Mouse (Mus musculus) CD4-positive helper T cell, adult 2 months (primary cell): Measurements from ENCODE around the gene Coq6.
"Not testable (repeated sequence)": the region's sequence is repeated elsewhere in the genome, so short reads cannot be mapped to it uniquely, and the experiment has no call there.

Source experiments
- DNase-seq: peaks from one replicate; pipeline ENCODE4 v3.0.0-alpha.2; 2012; ENCODE audit warnings: low read depth, missing footprints, low spot score

Gene Coq6

DNA sequence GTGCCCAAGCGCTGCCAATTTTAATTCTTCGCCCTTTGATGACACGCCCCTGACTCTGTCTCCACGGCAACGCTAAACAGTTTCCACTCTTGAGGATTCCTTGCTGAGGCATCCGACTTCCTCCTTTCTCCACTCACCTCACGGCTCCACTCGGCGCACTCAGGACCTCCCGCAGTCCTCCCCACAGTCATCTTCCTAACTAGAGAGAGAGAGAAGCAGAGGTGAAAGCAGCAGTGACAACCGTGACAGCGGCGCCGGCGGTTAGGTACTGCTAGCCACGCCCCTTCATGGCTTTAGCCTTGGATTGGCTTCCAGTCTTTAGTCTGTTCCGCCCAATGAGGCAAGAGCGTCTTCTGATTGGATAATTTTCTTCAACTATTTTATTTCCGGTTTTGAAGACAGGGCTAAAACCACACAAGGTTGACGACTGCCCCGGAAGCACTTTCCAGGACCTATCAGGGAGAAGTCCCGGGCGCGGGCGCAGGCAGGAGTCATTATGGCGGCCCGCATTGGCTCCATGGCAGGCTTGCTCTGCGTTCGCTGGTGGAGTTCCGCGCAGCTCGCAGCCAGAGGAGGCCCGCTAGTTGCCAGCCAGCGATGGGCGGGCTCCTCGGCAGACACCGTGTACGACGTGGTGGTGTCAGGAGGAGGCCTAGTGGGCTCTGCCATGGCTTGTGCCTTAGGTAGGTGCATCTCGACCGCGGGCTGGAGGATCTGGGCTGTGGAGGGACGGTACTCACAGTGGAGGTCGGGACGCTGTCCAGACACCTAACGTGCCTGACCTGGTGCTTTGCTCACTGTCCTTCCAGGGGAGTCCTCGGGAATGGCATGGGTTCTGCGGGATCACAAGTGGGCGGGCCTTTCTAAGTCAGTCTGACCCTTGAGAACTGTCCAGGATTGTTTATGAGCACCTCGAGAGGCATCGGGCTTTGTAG, at the start of gene Coq6, which contains the start of gene Fam161b:
Gene Coq6, plus strand, starts transcription at position 103 of the 935 bp plus-strand sequence.
Gene Fam161b, minus strand, starts transcription at position 279 of the 935 bp plus-strand sequence.
- DNase-seq: peak; percentile 99

DNA sequence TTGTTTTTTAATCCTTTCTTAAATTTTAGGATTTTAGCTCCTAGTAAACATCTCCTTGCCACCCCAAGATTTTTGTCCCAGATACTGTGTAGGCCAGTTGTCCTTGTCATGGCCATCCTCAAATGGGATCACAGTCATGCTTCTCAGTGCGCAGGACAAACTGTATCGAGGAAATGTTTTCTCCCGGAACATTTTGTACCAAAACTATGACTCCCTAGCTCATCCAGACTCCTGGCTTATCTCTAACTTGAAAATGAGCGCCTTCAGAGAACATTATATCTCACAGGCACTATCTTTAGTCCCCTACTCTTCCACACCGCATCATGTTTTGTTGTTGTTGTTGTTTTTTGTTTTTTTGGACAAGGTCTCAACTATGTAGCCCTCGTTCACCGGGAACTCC, 45.5 kb upstream of the Coq6 start:
- no peak for DNase-seq

DNA sequence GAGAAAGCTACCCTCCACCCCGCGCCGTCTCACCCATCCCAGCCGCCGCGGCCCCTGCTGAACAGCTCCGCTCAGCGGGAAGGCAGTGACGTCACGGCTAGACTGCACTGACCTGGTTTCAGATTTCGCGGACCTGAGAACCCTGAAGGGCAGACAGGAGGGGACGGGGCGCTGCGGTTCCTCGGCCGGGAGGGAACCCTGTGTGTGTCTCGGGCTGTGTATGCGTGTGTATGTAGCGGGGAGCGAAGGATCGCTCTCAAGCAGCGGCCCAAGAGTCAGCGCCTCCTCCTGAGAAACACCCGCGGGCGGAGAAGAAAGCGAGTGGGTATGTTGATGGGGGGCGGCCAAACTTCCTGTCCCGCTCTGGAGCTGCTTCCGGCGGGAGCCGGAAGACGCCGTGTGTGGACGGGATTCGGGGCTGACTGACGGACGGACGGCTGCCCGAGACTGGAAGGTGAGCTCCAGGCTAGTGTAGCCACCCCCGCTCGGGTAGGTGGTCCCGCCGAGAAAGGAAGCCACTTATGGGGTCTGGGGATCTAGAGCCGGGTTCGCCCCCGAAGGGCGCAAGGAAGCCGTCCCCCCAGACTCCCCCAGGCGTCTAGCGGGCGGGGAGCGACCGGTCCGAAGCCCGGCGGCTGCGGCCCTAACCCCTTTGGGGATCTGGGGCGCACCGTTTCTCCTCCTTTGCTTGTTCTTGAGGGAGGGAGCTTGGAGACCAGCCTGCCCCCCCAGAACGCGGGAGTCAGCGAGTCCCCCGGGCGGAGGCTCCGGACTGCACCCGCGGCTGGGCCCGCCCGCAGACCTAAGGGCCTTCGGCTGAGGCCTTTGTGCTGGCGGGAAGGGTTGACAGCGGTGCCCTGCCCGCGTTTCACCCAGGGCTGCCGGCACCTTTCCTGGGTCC, 44.5 kb upstream of the Coq6 start, which contains the start of gene Zfp410:
Gene Zfp410, plus strand, starts transcription at position 132 of the 901 bp plus-strand sequence.
- DNase-seq: peak; percentile 80

DNA sequence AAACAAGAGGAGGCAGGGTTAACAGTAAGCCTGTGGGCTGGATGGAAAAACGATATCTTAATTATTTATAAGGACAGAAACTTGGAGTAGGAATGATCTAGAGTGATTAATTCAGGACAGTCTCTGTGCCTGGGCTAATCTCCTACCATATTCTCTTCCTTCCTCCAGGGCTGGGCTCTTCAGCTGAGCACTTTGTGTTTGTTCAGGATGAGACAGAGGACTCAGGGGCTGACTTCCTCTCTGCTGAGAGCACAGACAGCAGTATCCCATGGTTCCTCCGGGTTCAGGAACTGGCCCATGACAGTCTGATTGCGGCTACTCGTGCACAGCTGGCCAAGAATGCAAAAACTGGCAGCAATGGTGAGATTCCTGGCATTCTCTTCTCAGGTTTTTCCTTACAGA, 34.3 kb upstream of the Coq6 start:
- DNase-seq: no peak

DNA sequence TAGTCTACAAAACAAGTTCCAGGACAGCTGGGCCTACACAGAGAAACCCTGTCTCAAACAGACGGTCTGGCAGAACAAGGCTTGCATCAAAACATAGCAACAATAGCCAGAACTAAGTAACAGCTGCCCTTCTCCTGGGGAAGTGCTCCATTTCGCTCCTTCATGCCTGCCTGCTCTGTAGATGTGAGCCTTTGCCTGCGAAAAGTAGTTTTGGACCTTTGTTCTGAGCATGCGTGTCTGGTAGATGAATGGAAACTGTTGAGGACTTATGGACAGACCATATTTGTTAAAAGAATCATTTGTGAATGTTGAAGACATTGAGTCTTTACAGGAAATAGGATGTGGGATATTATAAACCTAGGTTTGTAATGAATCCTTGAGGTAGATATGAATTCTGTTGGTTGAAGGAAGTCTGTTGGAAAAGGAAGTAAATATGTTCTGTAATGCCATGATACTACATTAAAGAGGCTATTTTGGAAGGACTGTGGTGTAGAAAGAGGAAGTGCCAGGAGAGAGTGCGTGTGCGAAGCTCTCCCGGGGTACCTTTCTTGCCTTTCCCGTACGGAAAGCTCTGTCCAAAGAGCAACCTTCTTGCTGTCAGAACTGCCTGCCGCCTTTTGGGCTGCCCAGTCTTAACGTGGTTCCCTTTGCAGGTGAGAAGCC, 24.4 kb upstream of the Coq6 start:
- DNase-seq: no peak

DNA sequence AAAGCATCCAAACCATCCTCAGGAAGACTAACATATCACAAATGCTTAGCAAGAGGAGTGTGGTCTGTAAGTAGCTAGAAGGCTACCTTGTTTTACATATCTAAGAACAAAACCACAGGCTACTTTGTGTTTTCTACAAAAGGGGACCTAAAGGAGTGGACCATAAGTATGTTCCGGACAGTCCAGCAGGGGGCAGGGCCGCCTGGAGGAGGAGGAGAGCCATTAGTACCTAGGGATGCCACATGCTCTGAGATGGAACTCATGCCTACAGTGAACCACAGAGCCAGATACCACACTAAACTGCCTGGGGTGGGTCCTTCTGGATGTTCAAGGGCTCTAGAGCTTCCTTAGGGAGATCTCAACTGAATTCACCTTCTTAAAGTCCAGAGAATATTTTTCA, 14.3 kb upstream of the Coq6 start:
- DNase-seq: no peak

DNA sequence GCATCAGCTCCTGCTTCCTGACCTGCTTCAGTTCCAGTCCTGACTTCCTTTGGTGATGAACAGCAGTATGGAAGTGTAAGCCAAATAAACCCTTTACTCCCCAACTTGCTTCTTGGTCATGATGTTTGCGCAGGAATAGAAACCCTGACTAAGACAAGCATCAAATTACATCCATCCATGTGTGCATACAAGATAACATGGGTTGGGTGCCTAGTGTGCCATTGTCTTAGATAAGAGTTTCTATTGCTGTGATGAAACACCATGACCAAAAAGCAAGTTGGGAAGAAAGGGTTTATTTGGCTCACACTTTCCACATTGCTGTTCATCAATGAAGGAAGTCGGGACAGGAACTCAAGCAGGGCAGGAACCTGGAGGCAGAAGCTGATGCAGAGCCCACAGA, 2.8 kb upstream of the Coq6 start:
- not testable (repeated sequence) for DNase-seq

DNA sequence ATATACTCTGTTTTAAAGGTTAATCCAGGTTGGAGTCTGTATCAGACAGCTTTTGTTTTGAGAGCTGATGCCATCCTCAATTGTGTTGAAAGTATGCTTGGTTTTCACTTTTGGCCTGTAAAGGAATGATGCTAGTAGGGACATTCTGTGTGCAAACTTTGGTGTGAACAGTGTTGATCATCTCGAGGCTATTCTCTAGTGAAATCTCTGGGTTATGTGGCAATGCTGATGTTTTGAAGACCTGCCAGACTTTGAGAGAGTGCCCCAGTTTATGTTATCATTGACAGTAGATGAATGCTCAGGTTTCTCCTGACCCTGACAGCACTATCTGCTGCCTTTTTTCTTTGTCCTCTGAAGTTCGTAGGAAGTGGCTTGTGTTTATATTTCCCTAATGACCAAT, 1.4 kb downstream of the Coq6 start:
- no peak for DNase-seq

DNA sequence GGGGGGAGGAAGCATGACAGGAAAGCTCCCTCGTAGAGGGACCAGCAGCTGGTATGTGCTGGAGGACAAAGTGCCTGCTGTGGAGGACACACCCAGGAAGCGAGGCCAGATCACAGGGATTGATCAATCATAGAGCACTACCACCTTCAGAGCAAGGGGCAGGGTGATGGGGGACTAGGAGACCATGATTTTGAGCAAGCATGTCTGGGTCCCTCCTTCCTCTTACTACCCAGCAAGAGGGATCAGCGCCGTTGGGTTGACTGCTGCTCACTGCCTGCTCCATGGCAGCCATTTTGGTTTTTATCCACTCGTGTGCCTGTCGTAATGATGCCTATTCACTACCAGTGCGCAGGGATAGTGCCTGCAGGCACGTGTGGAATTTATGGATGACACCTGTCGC, 2.8 kb downstream of the Coq6 start:
- DNase-seq: no peak

DNA sequence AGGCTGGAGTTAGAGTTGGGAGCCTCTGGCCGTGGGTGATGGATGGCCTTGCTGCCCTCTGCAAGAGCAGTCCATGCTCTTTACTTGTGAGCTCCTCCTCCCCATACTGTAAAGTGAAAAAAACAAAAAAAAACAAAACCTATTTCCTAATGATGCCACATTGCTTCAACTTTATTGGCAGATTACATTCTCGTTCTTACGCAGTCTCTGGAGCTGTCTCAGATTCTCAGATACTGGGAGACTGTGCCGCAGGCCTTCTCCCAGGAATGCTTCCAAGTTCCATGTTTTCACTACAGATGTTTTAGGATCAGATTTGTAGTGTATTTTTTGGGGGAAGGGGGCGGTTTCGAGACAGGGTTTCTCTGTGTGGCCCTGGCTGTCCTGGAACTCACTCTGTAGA, 3.7 kb downstream of the Coq6 start:
- no peak for DNase-seq

DNA sequence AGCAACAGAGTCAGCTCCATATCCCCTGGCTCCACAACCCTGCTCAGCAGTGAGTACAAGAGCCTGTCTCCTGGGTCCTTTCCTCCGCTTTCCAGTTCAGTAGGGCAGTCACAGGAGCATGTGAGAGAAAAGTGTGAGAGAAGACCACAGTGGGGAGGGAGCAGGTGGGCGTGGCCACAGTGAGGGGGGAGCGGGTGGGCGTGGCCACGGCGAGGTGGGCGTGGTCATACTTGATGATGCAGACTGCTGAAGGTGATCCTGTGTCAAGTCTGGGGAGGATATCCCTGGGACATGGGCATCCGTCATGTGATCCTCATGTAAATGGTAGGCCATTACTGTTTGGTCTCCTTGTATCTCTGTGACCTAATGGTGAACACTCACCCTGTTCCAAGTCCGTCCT, 5.5 kb downstream of the Coq6 start:
- peak; percentile 14 for DNase-seq

DNA sequence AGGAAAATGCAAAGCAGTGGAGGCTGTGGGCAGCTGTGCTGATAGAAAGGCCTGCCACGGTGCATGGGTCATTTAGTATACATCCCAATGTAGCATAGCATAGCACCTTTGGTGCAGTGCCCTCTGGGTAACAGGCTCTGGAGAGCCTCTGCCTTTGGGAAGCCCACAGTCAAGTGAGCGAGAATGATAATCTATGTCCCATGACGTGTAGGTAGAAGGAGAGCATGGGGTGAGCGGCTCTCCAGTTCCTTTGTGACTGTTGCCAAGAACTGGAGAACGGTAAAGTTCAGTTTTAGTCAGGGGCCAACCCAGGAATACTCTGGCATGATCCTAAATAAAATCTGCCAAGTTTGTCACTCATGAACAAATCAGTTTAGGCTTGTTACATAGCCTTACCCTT, 10.2 kb downstream of the Coq6 start:
- no peak for DNase-seq

DNA sequence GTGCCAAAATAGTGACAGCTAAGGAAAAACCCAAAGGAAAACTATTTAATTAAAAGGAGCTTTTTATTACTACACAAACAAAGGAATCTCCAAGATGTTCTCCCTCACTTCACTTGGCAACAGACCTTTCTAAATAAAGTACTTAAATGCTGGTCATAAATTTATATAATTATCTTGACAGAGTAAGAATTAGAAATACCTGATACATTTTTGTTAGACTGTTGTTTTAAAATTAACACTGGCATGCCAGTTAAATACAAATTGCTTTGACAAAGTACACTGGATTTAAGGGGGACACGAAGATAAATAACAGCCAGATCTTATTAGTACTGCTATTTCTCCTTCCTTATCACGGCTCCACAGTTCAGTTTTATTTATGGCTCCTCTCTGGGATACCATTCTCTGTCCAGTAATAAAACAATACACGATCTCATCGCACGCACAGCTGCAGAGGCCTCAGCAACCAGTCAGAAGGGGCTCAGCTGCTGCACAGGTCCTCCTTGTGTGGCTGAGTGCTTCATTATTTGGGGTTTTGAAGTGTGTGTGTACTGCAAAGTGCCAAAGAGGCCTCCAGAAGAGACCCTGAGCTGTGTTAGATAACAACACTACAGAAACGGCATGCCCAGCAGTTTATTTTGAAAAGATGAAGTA, 12.5 kb downstream of the Coq6 start:
- no peak for DNase-seq

DNA sequence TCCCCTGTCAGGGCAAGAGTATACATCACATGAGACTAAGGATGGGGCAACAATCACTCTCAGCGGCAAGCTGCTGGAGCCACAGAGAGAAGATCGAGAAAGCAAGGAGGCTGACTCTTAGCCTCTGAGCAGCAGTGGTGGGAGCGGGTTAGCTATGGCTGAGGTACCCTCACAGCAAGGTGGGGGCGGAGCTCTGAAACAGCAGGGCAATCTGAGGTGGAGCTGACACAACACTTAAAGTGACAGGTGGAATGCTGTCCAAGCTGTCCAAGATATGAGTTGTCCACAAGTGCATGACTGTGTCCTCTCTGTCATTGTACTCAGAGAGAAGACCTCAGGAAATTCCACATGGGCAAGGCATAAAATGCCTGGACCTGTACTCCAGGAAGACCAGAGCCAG, 20.9 kb downstream of the Coq6 start:
- DNase-seq: no peak

DNA sequence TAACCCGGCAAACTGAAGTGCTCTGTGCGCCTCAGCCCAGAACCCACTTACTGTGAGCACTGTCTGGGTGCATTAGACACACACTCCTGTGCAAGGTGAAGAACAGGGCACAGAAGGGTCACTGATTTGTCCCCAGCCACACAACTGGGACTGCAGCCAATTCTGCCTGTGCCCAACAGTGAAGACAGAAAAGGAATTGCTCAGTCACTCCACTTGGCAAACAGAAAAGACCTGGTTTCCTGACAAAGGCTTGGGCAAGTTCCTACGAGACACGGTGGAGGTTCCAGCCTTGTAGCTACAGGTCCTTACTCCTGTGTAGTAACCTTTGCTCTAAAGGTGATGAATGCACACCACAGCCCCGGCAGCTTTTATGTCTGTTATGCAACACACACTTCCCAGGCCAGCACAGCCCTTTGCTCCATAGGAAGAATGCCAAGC, 23.2 kb downstream of the Coq6 start:
- no peak for DNase-seq

DNA sequence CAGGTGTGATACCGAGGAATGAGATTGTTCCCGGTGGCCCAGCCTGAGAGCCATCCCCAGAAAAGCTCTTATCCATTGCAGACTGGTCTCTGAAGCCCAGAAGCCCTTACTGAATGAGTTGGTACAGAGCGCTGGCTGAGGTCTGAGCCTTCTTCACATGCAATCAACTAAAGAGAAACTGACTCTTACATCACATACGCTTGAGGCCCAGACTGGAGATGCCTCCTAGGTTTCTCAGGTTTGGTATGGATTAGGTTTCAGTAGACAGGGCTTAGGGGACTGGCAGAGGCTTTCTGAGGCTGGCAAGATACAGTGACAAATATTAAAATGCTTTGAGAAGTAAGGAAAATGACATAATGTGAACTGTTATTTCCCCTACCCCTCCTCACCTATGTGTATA, 24.0 kb downstream of the Coq6 start:
- DNase-seq: no peak

DNA sequence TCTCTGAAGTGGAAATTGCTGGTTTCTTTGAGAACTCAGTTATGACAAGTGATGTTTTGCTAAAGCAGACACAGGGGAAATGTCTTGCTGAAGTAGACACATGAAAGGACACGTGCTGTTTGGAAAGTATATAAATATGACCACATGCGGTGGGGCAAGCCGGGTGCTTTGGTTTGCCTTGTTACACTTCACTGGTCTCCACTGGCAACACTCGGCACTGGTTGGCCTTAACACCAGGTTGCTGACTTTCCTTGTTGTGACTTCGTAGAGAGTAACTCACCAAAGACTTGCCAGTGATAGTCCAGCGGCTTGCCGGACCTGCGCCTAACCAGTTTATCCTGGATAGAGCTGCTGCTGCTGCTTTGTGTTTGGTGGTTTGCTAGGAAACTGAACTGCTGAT, 26.6 kb downstream of the Coq6 start:
- no peak for DNase-seq

DNA sequence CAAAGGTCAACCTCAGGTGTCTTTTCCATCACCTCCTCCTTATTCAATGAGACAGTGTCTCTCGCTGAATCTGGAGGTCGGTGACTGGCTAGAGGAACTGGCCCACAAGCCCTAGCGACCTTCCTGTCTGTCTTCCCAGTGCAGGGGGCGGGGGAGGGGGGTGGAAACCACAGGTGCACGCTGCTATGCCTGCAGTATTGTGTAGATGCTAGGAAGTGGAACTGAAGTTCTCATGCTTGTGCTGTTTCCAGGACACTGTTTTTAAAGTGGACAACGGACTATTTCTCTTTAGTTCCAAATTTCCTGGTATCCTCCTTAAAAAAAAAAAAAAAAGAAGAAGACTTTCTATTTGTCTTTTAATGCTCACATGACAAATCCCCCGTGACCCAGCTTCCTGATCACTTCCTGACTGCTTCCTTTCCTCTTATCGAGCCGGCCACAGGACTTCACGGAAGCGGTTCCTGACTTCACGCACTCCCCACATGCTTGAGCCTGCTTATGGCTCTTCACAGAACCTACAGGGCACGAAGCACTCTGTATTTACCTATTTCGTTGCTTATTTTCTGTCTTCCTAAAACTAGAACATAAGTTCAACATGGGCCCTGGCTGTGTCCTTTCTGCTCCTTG, 27.4 kb downstream of the Coq6 start:
- peak; percentile 25 for DNase-seq

DNA sequence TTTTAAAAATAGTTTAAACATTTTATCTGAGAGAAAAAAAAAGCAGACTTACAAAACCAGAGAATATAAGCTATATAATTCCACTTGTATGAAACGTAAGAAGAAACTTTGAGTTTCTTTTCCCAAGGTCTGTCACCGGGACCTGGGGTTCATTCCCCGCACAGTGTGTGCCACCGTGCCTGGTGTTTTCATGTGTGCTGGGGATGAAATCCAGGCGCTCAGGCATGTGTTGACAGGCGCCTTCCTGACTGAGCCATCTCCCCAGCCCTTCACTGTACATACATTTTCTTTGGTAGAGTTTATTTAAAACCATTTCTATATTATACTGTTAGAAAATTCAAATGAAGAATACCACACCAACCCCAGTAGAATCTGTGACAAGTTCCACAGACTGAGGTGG, 28.9 kb downstream of the Coq6 start:
- DNase-seq: no peak

DNA sequence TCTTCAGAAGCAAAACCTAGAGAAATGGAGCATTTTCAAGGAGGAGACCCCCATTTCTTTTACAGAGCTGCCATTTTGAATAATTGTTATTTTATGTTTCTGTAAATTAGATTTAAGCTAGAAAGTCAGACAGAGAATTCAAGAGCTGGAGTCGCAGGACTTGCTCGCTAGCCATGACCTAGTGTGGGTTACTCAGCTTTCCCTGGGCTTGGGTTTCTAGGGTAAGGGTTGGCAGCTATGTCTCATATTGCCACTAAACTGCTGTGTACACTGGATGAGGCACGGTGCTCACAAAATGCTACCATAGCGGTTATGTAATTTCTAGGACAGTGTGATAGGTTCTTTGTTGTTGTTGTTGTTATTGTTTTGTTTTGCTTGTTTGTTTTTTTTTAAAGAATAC, 31.2 kb downstream of the Coq6 start:
- no peak for DNase-seq

DNA sequence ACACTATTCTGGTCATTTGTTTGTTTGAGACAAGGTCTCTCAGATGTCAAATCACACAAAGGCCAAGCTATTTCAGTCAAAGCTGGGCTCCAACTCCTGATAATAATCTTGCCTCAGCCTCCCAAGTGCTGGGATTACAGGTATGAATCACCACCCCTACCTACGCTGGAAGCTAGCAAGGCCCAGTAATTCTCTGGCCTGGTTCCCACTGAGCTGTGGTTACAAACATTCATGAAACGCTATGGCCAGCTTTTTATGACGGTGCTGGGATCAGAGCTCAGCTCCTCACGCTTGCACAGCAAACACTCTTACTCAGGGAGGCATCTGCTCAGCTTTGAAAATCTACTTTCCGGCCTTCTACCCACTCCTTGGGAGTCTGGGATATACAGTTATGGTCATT, 32.4 kb downstream of the Coq6 start:
- DNase-seq: no peak
